Mouse (Mus musculus): Measurements from ENCODE around the gene Kdm2a.

Kdm2a gene

DNA sequence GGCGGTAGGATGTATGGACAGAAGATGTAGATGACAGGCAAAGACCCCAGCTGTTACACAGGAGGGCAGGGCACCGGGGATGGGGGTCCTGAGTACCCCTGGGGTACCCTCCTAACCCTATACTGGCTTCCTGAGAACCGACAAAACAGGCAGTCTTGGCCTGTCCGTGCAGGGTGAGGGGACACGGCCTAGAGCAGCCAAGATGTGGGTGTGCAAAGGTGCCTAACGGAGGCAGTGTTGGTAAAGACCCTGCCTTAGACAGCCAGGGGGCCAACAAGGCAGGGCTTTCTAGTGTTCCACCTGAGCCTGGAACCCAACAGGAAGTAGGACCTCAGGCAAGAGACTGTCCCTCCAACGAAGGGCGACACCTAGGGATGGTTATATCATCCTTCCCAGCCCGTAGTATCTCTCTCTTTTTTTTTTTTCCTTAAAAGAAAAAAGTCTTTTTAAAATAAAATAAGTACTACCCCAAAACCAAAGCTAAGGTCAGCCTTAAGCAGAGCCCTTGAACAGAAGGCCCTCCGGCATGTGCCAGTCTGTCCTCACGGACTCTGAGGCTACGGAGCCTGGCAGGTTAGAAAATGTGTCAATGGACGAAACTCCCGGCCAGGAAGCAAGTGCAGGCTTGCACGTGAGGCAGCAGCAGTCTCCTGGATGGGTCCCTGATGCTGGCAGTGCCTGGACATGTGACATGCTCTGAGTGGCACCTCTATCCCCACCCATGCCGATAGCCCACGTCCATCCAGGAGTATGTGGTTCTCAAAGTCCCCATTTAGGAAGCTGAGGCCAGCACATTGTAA, 99.6 kb downstream of the Kdm2a start:
- DNase-seq, result no peak

DNA sequence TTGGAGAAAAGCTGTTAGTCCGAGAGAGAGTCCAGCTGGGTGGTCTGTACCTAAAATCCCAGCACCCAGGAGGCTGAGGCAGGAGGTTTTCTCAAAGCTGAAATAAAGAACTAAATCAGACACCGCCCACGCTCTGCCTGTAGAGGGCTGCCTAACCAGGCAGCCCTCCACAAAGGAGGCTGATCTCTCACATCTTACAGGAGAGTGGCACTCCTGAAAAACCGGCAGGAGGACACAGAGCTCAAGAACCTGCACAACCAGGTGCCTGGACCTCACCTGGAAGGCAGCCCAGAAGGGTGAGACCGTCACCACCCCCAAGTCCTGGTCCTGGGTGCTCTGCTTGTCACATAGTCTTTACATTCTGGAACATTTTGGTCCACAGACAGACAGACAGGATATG, 100.2 kb downstream of the Kdm2a start:
- no peak for DNase-seq

DNA sequence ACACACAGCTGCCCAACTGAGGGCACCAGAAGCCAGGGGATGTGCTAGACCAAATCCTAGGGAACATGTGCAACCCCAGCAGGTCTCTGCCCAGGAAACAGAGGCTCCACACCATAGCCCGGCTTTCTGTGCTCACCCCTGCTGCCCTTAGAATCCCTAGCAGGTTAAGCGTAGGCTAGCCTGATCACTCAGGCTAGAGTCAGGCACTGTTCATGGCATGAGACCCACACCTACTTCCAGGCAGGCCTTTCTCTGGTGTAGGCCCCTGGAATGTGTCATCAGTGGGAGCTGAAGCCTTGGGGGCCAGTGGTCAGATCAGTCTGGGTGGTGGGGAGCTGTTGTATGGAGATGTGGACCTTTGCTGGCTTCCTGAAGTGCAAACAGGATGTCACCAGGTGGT, 101.5 kb downstream of the Kdm2a start:
- DNase-seq, result no peak

GRCm38 (mm10) chr19:4295391-4295790, 102.7 kb downstream of the Kdm2a start:
- no peak for DNase-seq

GRCm38 (mm10) chr19:4294381-4295097, 103.5 kb downstream of the Kdm2a start:
- DNase-seq, result no peak

DNA sequence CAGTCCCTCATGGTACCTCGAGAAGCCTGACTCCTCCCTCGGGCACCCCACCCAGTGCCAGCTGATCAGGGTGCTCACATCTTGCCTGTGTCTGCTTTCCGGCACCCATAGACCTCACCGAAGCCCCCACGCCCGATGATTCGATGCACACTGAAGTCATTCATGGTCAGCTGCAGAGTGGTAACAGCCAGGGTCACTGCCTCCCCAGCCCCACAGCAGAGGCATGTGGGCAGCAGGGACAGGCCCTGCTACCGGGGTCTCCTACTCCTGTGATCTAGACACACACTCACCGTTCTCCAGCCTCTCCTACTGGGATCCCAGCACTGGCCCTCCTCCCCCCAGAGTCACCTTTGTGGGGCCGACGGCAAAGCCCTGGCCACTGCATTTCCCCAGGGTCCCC, 106.9 kb downstream of the Kdm2a start:
- DNase-seq, result no peak

DNA sequence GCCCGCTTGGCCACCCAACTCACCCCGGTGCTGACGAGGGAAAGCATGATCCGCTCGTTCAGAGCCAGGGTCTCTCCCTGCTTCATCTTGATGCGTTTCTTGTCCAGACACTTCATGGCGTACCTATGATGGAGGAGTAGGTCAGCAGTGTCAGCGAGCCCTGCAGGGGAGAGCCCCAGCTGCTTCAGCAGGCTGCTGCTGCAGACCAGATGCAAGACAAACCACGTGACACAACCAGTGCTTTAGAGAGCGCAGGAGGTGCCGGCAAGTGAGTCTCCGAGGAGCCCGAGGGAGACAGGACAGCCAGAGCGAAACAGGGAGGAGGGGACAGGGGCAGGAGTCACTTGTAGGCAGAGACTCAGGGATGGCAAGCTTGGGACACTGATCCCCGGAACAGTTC, 107.3 kb downstream of the Kdm2a start:
- DNase-seq, result no peak

- DNase-seq, result no peak
These were observed 114.4 kb downstream of the Kdm2a start for GRCm38 (mm10) chr19:4283653-4284052.

GRCm38 (mm10) chr19:4282898-4283553, 115.1 kb downstream of the Kdm2a start, which contains the start of gene Ankrd13d:
TSS of gene Ankrd13d (minus strand) at chr19:4283137.
- DNase-seq, result peak; percentile 89

GRCm38 (mm10) chr19:4280425-4280824, 117.7 kb downstream of the Kdm2a start:
- DNase-seq, result no peak

DNA sequence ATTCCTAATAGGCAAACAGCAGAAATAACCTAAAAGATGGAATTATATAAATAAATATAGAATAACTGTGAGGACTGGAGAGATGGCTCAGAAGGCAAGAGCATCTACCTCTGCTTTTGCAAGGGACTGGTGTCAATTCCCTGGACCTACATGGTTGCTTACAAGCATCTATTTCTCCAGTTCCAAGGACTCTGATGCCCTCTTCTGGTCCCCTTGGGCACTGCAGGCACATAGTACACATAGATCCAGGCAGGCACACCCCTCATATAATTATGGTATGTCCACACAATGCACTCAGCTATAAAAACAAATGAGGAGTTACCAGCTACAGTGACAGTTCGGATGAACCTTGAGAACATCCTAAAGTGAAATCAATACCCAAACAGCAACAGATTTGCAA, 118.6 kb downstream of the Kdm2a start:
- no peak for DNase-seq

DNA sequence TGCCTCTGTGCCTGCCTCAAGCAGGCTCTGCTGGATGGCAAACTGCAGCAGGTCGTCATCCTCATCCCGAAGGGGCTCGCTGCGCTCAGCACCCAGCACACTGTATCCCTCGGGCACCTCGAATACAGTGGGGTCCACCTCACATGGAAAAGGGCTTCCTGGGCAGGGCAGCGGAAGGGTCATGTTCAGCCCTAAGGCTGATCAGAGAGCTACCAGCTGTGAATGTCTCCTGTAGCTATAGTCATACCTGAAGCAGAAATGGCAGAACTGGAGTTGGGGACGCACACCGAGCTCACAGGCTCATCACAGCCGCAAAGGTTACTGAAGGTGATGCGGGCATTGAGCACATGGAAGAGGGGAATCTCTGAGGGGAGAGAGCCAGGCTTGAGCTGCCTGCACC, 127.1 kb downstream of the Kdm2a start:
- no peak for DNase-seq

- no peak for DNase-seq
These were observed 127.9 kb downstream of the Kdm2a start for GRCm38 (mm10) chr19:4270187-4270586.

- DNase-seq, result peak; percentile 84
These were observed 129.3 kb downstream of the Kdm2a start, which contains the start of gene Ssh3 for GRCm38 (mm10) chr19:4268566-4269361. TSS of gene Ssh3 (minus strand) at chr19:4269180.

DNA sequence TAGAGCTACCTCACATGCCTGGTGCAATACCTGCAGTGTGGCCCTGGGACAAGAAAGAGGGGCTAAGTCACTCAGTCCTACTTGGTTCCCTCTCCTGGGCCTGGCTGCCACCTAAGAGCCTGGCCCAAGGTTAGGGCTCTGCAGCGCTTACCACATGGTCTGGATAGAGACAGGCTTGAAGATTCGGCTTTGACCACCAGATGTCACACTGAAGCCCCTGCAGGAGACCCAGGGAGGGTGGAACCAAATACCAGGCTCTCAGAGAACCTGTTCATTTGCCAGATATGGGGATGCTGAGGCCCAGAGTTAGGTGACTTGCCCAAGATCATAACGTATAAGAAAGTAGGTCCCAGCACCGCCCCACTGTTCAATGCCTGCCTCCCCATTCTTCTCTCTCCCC, 132.1 kb downstream of the Kdm2a start:
- DNase-seq, result peak; percentile 24

Measured in cerebellum, adult 9-10 months (tissue).